Mouse (Mus musculus): ENCODE measurements around the gene Keg1. TPM values are rescaled to one million over a fixed set of nuclear protein-coding genes. Genes with fewer than 3 reads are reported as not detected.

Gene Keg1
- polyA plus RNA-seq, 1 experiment, result not detected

DNA sequence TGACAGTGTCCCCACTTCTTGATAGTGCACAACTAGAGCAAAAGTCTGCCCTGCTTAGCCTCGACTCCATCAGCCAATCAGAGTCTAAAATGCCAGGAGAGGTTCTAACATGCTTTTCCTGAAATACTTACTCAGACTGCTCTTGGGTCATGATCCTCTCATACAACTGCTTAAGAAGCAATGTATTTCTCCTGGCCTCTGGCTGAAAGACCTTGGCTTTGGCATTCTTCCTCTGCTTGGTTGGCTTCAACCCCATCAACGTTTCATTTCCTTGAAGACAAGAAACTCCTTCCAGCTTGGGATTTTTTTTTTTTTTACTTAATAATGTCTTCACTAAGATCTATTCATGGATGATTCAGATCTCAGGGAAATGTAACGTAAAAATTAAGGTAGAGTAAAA lies 60.7 kb downstream of the Keg1 start:
- Histone ChIP-seq H3K27ac (ENCODE audit: insufficient read depth, low read depth, low read length) (no peak overlapping the region), H3K4me3 (ENCODE audit: insufficient read depth, low read depth, low read length) (no peak overlapping the region), H3K4me1 (ENCODE audit: control insufficient read depth, insufficient read depth, low read length) (peaks cover 2% of the 10 kb centered on the region; the same call in 1 of the 2 replicates)
- TF ChIP-seq CTCF (IDR thresholded peaks at IDR 0.05; ENCODE audit: insufficient read depth, low read depth, low read length) (no peak), POLR2A (IDR thresholded peaks at IDR 0.05; ENCODE audit: insufficient read depth, low read depth, low read length) (no peak)
- 68% methylated on average over 3 of the region's 3 CpGs for WGBS

DNA sequence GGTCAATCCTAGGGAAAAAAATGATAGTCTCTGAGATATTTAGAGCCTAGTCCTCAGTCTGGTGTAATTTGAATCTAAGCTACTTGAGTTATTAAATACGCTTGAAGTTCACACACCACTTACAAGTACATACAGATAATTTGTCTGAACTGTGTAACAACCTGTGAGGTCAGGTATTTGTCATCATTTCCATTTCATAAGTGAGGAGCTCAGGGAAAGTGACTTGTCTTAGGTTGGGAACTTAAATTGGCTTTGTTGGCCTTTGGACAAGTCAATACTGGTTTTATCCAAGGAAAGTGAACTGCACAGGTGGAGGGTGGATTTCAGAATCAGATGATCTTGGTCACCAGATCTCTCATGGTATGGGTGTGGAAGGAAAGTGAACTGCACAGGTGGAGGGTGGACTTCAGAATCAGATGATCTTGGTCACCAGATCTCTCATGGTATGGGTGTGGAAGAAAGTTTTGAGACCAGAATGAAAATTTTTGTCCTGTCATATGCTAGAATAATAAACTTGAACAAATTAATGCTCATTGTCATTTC lies 63.4 kb downstream of the Keg1 start:
- no peak for TF ChIP-seq CTCF (IDR thresholded peaks at IDR 0.05; ENCODE audit: insufficient read depth, low read depth, low read length)
- no peak for TF ChIP-seq POLR2A (IDR thresholded peaks at IDR 0.05; ENCODE audit: insufficient read depth, low read depth, low read length)
- Histone ChIP-seq H3K27ac (ENCODE audit: insufficient read depth, low read depth, low read length) (no peak overlapping the region), H3K4me3 (ENCODE audit: insufficient read depth, low read depth, low read length) (no peak overlapping the region), H3K4me1 (ENCODE audit: control insufficient read depth, insufficient read depth, low read length) (peaks cover 2% of the 10 kb centered on the region; the same call in 1 of the 2 replicates)
- WGBS, result 96% methylated on average over 1 of the region's 1 CpGs

DNA sequence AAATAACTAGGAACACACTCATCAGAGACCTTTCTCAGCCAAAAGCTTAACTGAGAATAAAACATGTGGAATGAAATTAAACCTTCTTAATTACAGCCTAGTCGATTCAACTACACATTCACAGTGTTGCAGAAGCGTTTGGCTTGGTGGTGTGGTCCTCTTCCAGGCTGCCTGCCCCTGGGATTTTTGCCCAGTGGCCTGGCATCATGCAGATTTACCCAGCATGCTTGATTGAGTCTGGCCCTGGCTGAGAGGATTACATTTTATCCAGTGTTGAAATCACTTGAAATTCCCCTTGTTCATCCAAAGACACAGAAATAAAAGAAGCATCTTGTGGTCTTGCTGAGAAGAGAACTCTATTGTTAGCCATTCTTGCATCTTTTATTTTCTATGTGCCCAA lies 64.1 kb downstream of the Keg1 start:
- H3K4me3 ChIP-seq (ENCODE audit: insufficient read depth, low read depth, low read length), result no peak overlapping the region
- H3K4me1 ChIP-seq (ENCODE audit: control insufficient read depth, insufficient read depth, low read length), result peaks cover 2% of the 10 kb centered on the region; the same call in 1 of the 2 replicates
- TF ChIP-seq POLR2A (IDR thresholded peaks at IDR 0.05; ENCODE audit: insufficient read depth, low read depth, low read length) (no peak), CTCF (IDR thresholded peaks at IDR 0.05; ENCODE audit: insufficient read depth, low read depth, low read length) (no peak)
- H3K27ac ChIP-seq (ENCODE audit: insufficient read depth, low read depth, low read length), result 0 out of 2 replicates have a peak overlapping the region, but pooled peaks have one; percentile 6
- WGBS, result 7% methylated on average over 2 of the region's 2 CpGs

DNA sequence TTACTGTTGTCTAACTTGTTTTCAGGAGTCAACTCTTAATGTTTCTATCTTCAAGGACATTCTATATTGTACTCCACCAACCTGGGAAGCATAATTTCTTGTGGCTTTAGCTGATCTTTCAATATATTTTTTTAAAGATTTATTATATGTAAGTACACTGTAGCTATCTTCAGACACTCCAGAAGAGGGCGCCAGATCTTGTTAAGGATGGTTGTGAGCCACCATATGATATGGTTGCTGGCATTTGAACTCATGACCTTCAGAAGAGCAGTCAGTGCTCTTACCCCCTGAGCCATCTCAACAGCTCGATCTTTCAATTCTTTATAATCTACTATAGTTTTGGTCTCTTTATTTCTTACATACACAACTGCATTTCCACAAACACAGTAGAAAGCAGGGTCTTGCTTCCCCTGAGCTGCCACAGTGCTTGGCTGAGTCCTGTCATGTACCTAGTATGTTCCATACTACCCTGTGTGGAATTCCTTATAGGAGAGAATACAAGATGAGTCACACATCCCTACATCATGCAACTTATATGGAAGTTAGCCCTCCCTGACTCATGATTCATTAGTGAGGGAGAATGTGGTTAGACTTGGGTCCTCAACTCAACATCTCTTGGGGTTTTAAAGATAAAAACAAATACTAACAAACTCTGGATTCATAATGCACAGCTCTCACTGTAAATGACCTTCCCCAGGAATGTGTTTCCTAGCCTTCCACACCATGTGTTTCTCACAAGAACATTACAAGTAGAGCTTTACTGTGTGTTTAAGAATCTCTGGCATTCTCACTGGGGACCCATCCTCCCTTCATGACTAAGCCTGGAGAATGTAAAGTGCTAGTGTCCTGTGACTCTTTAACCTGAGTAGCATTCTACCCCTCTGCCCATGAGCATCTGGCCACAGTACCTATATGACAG lies 66.9 kb downstream of the Keg1 start:
- WGBS, result 74% methylated on average over 2 of the region's 2 CpGs
- no peak overlapping the region for H3K27ac ChIP-seq (ENCODE audit: insufficient read depth, low read depth, low read length)
- H3K4me1 ChIP-seq (ENCODE audit: control insufficient read depth, insufficient read depth, low read length), result peaks cover 2% of the 10 kb centered on the region; the same call in 1 of the 2 replicates
- TF ChIP-seq POLR2A (IDR thresholded peaks at IDR 0.05; ENCODE audit: insufficient read depth, low read depth, low read length), result no peak
- no peak for TF ChIP-seq CTCF (IDR thresholded peaks at IDR 0.05; ENCODE audit: insufficient read depth, low read depth, low read length)
- H3K4me3 ChIP-seq (ENCODE audit: insufficient read depth, low read depth, low read length), result no peak overlapping the region

DNA sequence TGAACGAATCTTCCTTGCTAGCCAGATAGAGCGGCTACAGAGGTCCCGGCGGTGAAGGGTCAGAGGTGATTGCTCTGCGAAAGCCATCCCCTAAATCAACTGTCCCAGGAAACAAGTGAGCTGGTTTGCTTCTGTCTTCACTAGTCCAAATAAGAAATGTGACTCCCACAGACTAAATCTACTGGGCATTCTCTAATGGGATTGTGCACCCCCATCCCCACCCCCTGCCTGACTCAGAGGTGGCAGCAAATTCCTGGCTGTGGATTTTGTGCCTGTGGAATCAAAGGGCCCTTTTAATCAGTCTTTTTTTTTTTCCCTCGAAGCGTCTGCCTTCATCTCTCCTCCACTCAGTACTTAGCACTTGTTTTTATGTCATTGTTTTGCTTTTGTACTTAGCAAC lies 69.7 kb downstream of the Keg1 start, which contains the start of gene Cntf:
Gene Cntf (minus strand): TSS at position 325 of the 400 bp plus-strand sequence.
- Histone ChIP-seq H3K4me1 (ENCODE audit: control insufficient read depth, insufficient read depth, low read length) (no peaks in the 10 kb centered on the region), H3K4me3 (ENCODE audit: insufficient read depth, low read depth, low read length) (no peak within 1 kb of the TSS), H3K27ac (ENCODE audit: insufficient read depth, low read depth, low read length) (no peak within 1 kb of the TSS)
- TF ChIP-seq CTCF (IDR thresholded peaks at IDR 0.05; ENCODE audit: insufficient read depth, low read depth, low read length), result no peak
- no peak for TF ChIP-seq POLR2A (IDR thresholded peaks at IDR 0.05; ENCODE audit: insufficient read depth, low read depth, low read length)
- WGBS, result 64% methylated on average over 7 of the region's 7 CpGs

Other genes with a start within 250 kb of the Keg1 start
- gene Mpeg1, start 235.0 kb upstream of the Keg1 start, polyA plus RNA-seq (2012; ENCODE audit: insufficient read depth, insufficient read length, low replicate concordance, missing spikeins), result not detected in 2 replicates
- not detected in 2 replicates for gene Dtx4, start 194.3 kb upstream of the Keg1 start, polyA plus RNA-seq (2012; ENCODE audit: insufficient read depth, insufficient read length, low replicate concordance, missing spikeins)
- gene Fam111a, start 150.0 kb upstream of the Keg1 start, polyA plus RNA-seq (2012; ENCODE audit: insufficient read depth, insufficient read length, low replicate concordance, missing spikeins), result not detected in 2 replicates
- gene Gm4952, start 95.8 kb upstream of the Keg1 start, polyA plus RNA-seq (2012; ENCODE audit: insufficient read depth, insufficient read length, low replicate concordance, missing spikeins), result not detected in 2 replicates
- gene Glyat, start 62.5 kb upstream of the Keg1 start, polyA plus RNA-seq (2012; ENCODE audit: insufficient read depth, insufficient read length, low replicate concordance, missing spikeins), result not detected in 2 replicates
- gene Olfr1442, start 25.3 kb upstream of the Keg1 start, polyA plus RNA-seq (2012; ENCODE audit: insufficient read depth, insufficient read length, low replicate concordance, missing spikeins), result not detected in 2 replicates
- gene Olfr1443, start 17.7 kb upstream of the Keg1 start, polyA plus RNA-seq (2012; ENCODE audit: insufficient read depth, insufficient read length, low replicate concordance, missing spikeins), result not detected in 2 replicates
- gene Cntf, start 69.8 kb downstream of the Keg1 start, polyA plus RNA-seq (2012; ENCODE audit: insufficient read depth, insufficient read length, low replicate concordance, missing spikeins), result not detected in 2 replicates
- gene Zfp91, start 100.3 kb downstream of the Keg1 start, polyA plus RNA-seq (2012; ENCODE audit: insufficient read depth, insufficient read length, low replicate concordance, missing spikeins), result 94.6 and 138 TPM in 2 replicates
- gene Lpxn, start 100.4 kb downstream of the Keg1 start, polyA plus RNA-seq (2012; ENCODE audit: insufficient read depth, insufficient read length, low replicate concordance, missing spikeins), result not detected in 2 replicates
- not detected in 2 replicates for gene Gm5244, start 150.9 kb downstream of the Keg1 start, polyA plus RNA-seq (2012; ENCODE audit: insufficient read depth, insufficient read length, low replicate concordance, missing spikeins)
- not detected in 2 replicates for gene Olfr1444, start 161.5 kb downstream of the Keg1 start, polyA plus RNA-seq (2012; ENCODE audit: insufficient read depth, insufficient read length, low replicate concordance, missing spikeins)
- not detected in 2 replicates for gene Olfr1445, start 188.1 kb downstream of the Keg1 start, polyA plus RNA-seq (2012; ENCODE audit: insufficient read depth, insufficient read length, low replicate concordance, missing spikeins)
- not detected in 2 replicates for gene Olfr1446, start 197.7 kb downstream of the Keg1 start, polyA plus RNA-seq (2012; ENCODE audit: insufficient read depth, insufficient read length, low replicate concordance, missing spikeins)
- not detected in 2 replicates for gene Olfr1447, start 208.0 kb downstream of the Keg1 start, polyA plus RNA-seq (2012; ENCODE audit: insufficient read depth, insufficient read length, low replicate concordance, missing spikeins)
- not detected in 2 replicates for gene Olfr1448, start 228.6 kb downstream of the Keg1 start, polyA plus RNA-seq (2012; ENCODE audit: insufficient read depth, insufficient read length, low replicate concordance, missing spikeins)
- not detected in 2 replicates for gene Olfr1449, start 235.1 kb downstream of the Keg1 start, polyA plus RNA-seq (2012; ENCODE audit: insufficient read depth, insufficient read length, low replicate concordance, missing spikeins)